Mouse (Mus musculus): ENCODE measurements around the gene Magee2. TPM values are rescaled to one million over a fixed set of nuclear protein-coding genes. Genes with fewer than 3 reads are reported as not detected.
"Not testable (repeated sequence)": the region's sequence is repeated elsewhere in the genome, so short reads cannot be mapped to it uniquely, and the experiment has no call there.

Magee2 gene
- 10 to 100 TPM; 15.4 to 15.9 TPM for total RNA-seq (2021)

GRCm38 (mm10) chrX:104856751-104857341 lies at the start of gene Magee2:
Gene Magee2 (minus strand): TSS chrX:104857267.
- DNase-seq (ENCODE audit: extremely low spot score in 1 of 2, low spot score in 2 of 2), result peak; percentile 3 to 56
- intact Hi-C loops (cut with DNase I), result no loop called here

- DNase-seq (ENCODE audit: extremely low spot score in 1 of 2, low spot score in 2 of 2), result no peak
- intact Hi-C loops (cut with DNase I), result no loop called here
Measured at GRCm38 (mm10) chrX:104853610-104854009, 3.5 kb downstream of the Magee2 start.

- DNase-seq (ENCODE audit: extremely low spot score in 1 of 2, low spot score in 2 of 2); intact Hi-C loops (cut with DNase I): not testable (repeated sequence)
Measured at GRCm38 (mm10) chrX:104817583-104817982, 39.5 kb downstream of the Magee2 start.

- DNase-seq (ENCODE audit: extremely low spot score in 1 of 2, low spot score in 2 of 2); intact Hi-C loops (cut with DNase I): not testable (repeated sequence)
Measured at GRCm38 (mm10) chrX:104816987-104817386, 40.1 kb downstream of the Magee2 start.

- DNase-seq (ENCODE audit: extremely low spot score in 1 of 2, low spot score in 2 of 2); intact Hi-C loops (cut with DNase I): not testable (repeated sequence)
Measured at GRCm38 (mm10) chrX:104813704-104814103, 43.4 kb downstream of the Magee2 start.

Other genes with a start within 250 kb of the Magee2 start
- gene Zdhhc15, start 186.2 kb downstream of the Magee2 start, total RNA-seq (2021), result 1 to 10 TPM; 7.8 to 8.0 TPM
- gene Pbdc1, start 222.5 kb upstream of the Magee2 start, total RNA-seq (2021), result 10 to 100 TPM; 15.1 to 19.9 TPM